Mouse (Mus musculus) lung, postnatal 0 days (tissue): ENCODE measurements around the gene Ttc30a2.

Experiments used
- CTCF ChIP-seq: IDR thresholded peaks from 2 replicates; pipeline ENCODE4 v1.5.1; 2016; ENCODE audit warnings: antibody characterized with exemption, mild to moderate bottlenecking
- EP300 ChIP-seq: IDR thresholded peaks from 2 replicates; pipeline ENCODE4 v1.6.1; 2016; ENCODE audit warnings: antibody characterized with exemption, mild to moderate bottlenecking, control low read depth

- TF ChIP-seq EP300 (no peak), CTCF (no peak)
Measured at GRCm38 (mm10) chr2:75930941-75931340, 47.0 kb downstream of the Ttc30a2 start.
